Mouse (Mus musculus) brown adipose tissue, adult 24 weeks (tissue): Measurements from ENCODE around the gene Fam81b. TPM values are rescaled to one million over a fixed set of nuclear protein-coding genes. Genes with fewer than 3 reads are reported as not detected.
"Not testable (repeated sequence)": the region's sequence is repeated elsewhere in the genome, so short reads cannot be mapped to it uniquely, and the experiment has no call there.

ENCODE experiments used
- H3K27ac ChIP-seq: fragments of 200-500 bp; replicated peaks from 2 replicates; pipeline ENCODE4 v1.5.1; 2012; ENCODE audit warnings: low read depth, mild to moderate bottlenecking, low read length
- H3K4me1 ChIP-seq: fragments of 200-500 bp; 2 replicates; pipeline ENCODE4 v1.6.1; 2012; ENCODE audit warnings: low read length, mixed read lengths; ENCODE audit not compliant: control insufficient read depth, insufficient read depth, insufficient read length
- H3K4me3 ChIP-seq: fragments of 200-500 bp; 2 replicates; pipeline ENCODE4 v1.5.1; 2012; ENCODE audit warnings: low read depth, mild to moderate bottlenecking, low read length, moderate library complexity; ENCODE audit not compliant: insufficient read depth
- polyA plus RNA-seq: library from polyadenylated mRNA; stranded (reverse); fragments of >200 nt; gene quantifications from 2 replicates; pipeline ENCODE4 v1.2.4, GENCODE M21; 2012; ENCODE audit not compliant: missing spikeins, insufficient read depth, insufficient read length

Gene Fam81b
- not detected in 2 replicates for polyA plus RNA-seq

GRCm38 (mm10) chr13:76304637-76305122 lies at the start of gene Fam81b:
TSS of gene Fam81b (minus strand) at chr13:76305072.
- Histone ChIP-seq H3K4me3 (no peak within 1 kb of the TSS), H3K4me1 (no peaks in the 10 kb centered on the region), H3K27ac (no peak within 1 kb of the TSS)

- not testable (repeated sequence) for H3K4me3 ChIP-seq
Measured at GRCm38 (mm10) chr13:76345941-76346340, 41.1 kb upstream of the Fam81b start.

GRCm38 (mm10) chr13:76318635-76319034 lies 13.8 kb upstream of the Fam81b start:
- Histone ChIP-seq H3K4me1 (no peaks in the 10 kb centered on the region), H3K4me3 (no peak overlapping the region), H3K27ac (no peak overlapping the region)

More at GRCm38 (mm10) chr13:76345941-76346340, 41.1 kb upstream of the Fam81b start:
- not testable (repeated sequence) for H3K27ac ChIP-seq, H3K4me1 ChIP-seq

GRCm38 (mm10) chr13:76311580-76311979 lies 6.7 kb upstream of the Fam81b start:
- H3K4me1 ChIP-seq = no peaks in the 10 kb centered on the region
- no peak overlapping the region for H3K27ac ChIP-seq
- no peak overlapping the region for H3K4me3 ChIP-seq

DNA sequence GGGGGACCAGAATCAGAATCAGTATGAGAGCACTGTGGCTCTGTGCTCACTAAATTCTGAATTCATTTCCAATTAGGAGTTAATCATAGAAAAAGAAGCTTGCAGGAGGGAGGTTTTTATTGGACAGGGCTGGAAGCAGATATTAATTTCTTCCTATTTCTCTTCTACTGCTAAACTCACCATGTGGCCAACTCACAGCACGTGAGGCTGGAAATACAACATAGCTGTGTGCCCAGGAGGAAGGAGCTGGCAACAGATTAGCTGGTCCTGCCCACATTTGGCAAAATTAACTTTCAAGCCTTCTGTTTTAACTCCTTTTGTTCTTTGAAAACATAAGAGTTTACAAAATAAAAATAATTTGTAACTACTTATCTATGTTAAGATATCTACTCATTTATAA lies 3.9 kb upstream of the Fam81b start:
- H3K4me1 ChIP-seq = no peaks in the 10 kb centered on the region
- no peak overlapping the region for H3K27ac ChIP-seq
- H3K4me3 ChIP-seq = no peak overlapping the region

DNA sequence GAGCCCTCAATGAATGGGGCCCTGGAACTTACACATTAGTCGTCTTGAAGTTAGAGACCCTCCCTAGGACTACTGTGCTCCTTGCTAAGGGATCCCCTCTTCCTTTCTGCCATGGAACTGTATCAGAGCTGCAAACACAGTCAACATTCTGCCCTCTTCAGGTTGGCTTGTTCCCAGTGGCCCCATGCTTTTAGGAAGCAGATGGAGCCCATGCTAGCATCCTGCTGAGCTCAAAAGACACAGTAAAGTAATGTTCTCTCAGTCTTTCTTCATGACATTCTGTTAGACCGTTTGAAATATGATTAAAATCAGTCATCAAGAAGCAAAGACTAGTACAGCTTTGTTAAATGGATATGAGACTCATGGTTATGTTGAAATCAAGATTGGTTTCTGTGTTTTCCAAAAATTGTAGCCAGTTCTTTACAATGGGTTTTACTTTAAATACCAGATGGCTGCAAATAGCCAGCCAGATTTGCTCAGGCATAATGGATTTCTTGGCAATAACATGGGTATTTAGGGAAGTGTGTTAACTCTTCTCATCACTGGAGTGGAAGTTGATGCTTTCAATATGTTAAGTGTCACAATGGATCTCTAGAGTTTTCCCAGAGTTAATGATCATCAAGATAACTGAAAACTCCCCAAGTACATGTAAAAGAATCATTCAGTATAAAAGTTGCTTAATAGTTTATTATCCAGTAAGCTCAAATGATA lies 938 bp upstream of the Fam81b start:
- Histone ChIP-seq H3K4me3 (no peak overlapping the region), H3K27ac (no peak overlapping the region), H3K4me1 (no peaks in the 10 kb centered on the region)

DNA sequence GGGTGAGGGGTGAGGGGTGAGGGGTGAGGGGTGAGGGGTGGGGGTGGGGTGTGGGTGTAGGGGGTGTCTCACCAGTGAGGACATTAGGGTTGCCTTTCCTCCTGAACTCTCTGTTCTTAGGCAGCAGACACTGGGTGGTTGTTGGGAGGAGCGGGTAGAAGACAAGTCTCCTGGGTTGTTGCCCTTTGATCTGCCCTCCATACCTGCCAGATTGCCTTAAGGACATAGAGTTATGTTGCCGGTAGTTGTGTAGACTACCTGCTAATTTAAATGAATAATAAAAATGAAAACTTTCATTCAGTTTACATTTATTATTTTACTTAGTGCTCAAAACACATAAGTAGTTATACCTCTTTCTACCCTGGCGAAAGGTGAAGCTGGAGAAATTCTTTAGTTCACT lies 369 bp upstream of the Fam81b start:
- Histone ChIP-seq H3K27ac (no peak overlapping the region), H3K4me1 (no peaks in the 10 kb centered on the region), H3K4me3 (no peak overlapping the region)

DNA sequence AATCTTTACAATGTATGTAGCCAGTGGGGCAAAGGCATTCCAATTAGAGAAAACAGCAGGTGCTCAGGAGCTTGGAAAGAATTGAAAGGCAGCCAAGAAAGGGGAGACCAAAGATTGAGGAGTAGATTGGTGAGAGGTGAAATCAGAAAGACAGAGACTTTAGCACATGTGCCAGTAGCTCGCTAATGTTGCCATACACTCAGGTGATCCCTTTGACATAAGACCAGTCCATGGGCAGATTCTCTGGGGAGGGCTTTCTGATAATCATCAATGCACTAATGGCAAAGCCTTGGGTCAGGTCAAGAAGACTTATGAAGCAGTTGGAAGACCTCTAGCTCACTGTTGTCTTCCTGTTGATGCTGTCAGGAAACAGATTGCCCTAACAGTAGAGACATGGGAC lies 671 bp downstream of the Fam81b start:
- H3K4me1 ChIP-seq = no peaks in the 10 kb centered on the region
- H3K4me3 ChIP-seq = no peak overlapping the region
- H3K27ac ChIP-seq = no peak overlapping the region

- no peak overlapping the region for H3K4me3 ChIP-seq
- no peak overlapping the region for H3K27ac ChIP-seq
- no peaks in the 10 kb centered on the region for H3K4me1 ChIP-seq
Measured at GRCm38 (mm10) chr13:76303160-76303559, 1.7 kb downstream of the Fam81b start.

DNA sequence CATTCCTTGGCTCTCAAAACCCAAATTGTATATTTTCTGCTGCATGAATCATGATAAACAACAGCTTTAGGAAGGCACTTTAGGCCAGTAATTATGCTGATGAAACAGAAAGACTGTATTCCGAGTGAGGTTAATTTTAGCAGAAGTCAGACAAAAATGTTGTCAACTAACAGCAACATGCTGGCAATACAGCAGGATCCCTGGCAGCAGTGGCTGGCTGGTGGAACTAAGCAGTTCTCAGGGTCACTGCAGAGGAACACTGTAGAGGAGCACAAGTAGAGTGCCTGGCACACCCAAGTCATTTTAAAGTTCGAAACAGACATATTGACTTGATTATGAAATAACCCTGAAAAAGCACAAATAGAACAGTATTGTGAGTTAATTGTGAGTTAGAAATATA lies 2.8 kb downstream of the Fam81b start:
- Histone ChIP-seq H3K27ac (no peak overlapping the region), H3K4me3 (no peak overlapping the region), H3K4me1 (no peaks in the 10 kb centered on the region)

GRCm38 (mm10) chr13:76292050-76292449 lies 12.8 kb downstream of the Fam81b start:
- Histone ChIP-seq H3K4me3 (no peak overlapping the region), H3K27ac (no peak overlapping the region), H3K4me1 (no peaks in the 10 kb centered on the region)

DNA sequence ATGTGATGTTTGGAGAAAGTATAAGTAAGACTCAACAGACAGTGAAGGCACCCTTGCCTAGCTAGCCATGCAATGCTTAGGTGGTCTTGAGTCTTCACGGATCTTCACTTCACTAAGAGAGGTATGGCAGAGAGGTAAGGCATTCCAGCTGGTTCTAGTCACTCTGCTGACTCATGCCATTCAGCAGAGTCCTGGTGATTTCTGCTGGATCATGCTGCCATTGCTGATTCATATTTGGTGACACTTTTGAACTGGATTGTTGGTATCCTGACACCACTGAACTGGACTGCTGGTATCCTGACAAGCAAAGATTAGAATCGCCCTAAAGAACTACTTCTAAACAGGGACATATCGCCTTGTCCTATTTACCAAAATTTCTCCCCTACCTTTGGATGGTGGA lies 20.3 kb downstream of the Fam81b start:
- H3K4me3 ChIP-seq = no peak overlapping the region
- no peak overlapping the region for H3K27ac ChIP-seq
- H3K4me1 ChIP-seq = no peaks in the 10 kb centered on the region

GRCm38 (mm10) chr13:76264361-76265026 lies 40.4 kb downstream of the Fam81b start:
- no peak overlapping the region for H3K27ac ChIP-seq
- no peaks in the 10 kb centered on the region for H3K4me1 ChIP-seq
- H3K4me3 ChIP-seq = no peak overlapping the region

- Histone ChIP-seq H3K4me3 (no peak overlapping the region), H3K27ac (no peak overlapping the region)
Measured at GRCm38 (mm10) chr13:76258766-76259165, 46.1 kb downstream of the Fam81b start.

DNA sequence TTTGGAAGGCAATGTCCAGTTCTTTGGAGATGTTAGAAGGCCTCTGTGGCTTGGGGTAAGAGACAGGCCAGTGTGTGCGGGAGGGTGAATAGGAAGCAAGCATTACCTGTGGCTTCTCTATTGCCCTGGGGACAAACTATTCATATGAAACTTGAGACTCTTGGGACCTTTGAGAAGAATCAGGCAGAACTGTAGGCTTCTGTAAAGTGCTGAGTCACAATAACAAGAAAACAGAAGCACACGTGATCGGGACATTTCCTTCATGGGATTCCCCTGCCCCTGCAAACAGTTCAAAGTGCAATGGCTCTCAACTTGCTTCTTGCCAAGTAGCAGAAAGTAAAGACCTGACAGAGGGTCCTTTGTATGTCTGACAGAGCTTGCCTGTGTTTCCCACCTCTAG lies 48.5 kb downstream of the Fam81b start:
- H3K4me1 ChIP-seq = no peaks in the 10 kb centered on the region
- H3K27ac ChIP-seq = no peak overlapping the region
- H3K4me3 ChIP-seq = no peak overlapping the region

More at GRCm38 (mm10) chr13:76258766-76259165, 46.1 kb downstream of the Fam81b start:
- no peaks in the 10 kb centered on the region for H3K4me1 ChIP-seq

- no peaks in the 10 kb centered on the region for H3K4me1 ChIP-seq
- H3K4me3 ChIP-seq = no peak overlapping the region
- H3K27ac ChIP-seq = no peak overlapping the region
Measured at GRCm38 (mm10) chr13:76250092-76250491, 54.8 kb downstream of the Fam81b start.
